Mouse (Mus musculus): Measurements from ENCODE around the gene L1cam. TPM values are rescaled to one million over a fixed set of nuclear protein-coding genes. Genes with fewer than 3 reads are reported as not detected.

The L1cam gene
- polyA plus RNA-seq, 1 experiment = 97.0 TPM

- H3K27me3 ChIP-seq (ENCODE audit: control insufficient read depth, insufficient read depth, low read length) = no peaks in the 10 kb centered on the region
- TF ChIP-seq CTCF (IDR thresholded peaks at IDR 0.05; ENCODE audit: borderline replicate concordance, insufficient read depth, low read depth, low read length) = no peak
- no peak for TF ChIP-seq POLR2A (IDR thresholded peaks at IDR 0.05; ENCODE audit: borderline replicate concordance, insufficient read depth, low read length)
- WGBS = 26% methylated on average over 9 of the region's 9 CpGs
- DNase-seq = peak; percentile 53 to 80
- peaks cover 12% of the 10 kb centered on the region for H3K4me1 ChIP-seq (ENCODE audit: control insufficient read depth, insufficient read depth, low read length)
- H3K4me3 ChIP-seq (replicated peaks; ENCODE audit: insufficient read depth, low read depth, low read length) = no peak overlapping the region
- H3K27ac ChIP-seq (ENCODE audit: insufficient read depth, low read length) = peak overlapping the region; percentile 41
Observed at GRCm38 (mm10) chrX:73854326-73855086, 41.4 kb downstream of the L1cam start.

DNA sequence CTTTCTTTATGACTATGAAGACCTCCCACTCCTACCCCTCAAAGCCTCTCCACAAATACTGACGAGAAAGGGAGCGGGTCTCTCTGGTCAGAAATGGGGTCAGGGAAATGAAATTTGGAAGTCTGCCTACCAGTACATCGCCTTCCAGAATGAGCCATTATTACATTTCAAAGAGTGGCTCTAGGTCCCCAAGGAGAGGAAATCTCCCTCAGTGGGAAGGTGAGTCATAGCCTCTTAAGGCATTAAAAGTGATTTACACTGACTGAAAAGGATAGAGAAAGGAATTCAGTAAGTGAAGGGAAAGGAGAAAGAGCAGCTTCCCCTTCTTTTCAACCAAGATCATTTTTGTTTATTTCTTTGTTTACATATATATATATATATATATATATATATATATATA is 59.2 kb downstream of the L1cam start:
- WGBS = 73% methylated on average over 3 of the region's 3 CpGs
- no peaks in the 10 kb centered on the region for H3K4me1 ChIP-seq (ENCODE audit: control insufficient read depth, insufficient read depth, low read length)
- no peak for DNase-seq

GRCm38 (mm10) chrX:73835731-73836130 is 60.2 kb downstream of the L1cam start:
- Histone ChIP-seq H3K4me3 (replicated peaks; ENCODE audit: insufficient read depth, low read depth, low read length) (no peak overlapping the region), H3K27me3 (ENCODE audit: control insufficient read depth, insufficient read depth, low read length) (no peaks in the 10 kb centered on the region), H3K27ac (ENCODE audit: insufficient read depth, low read length) (no peak overlapping the region), H3K4me1 (ENCODE audit: control insufficient read depth, insufficient read depth, low read length) (no peaks in the 10 kb centered on the region)
- DNase-seq = no peak
- 87% methylated on average over 1 of the region's 1 CpGs for WGBS
- TF ChIP-seq POLR2A (IDR thresholded peaks at IDR 0.05; ENCODE audit: borderline replicate concordance, insufficient read depth, low read length) (no peak), CTCF (IDR thresholded peaks at IDR 0.05; ENCODE audit: borderline replicate concordance, insufficient read depth, low read depth, low read length) (no peak)

More for the DNA sequence above, 59.2 kb downstream of the L1cam start:
- Histone ChIP-seq H3K27me3 (ENCODE audit: control insufficient read depth, insufficient read depth, low read length) (no peaks in the 10 kb centered on the region), H3K27ac (ENCODE audit: insufficient read depth, low read length) (no peak overlapping the region), H3K4me3 (replicated peaks; ENCODE audit: insufficient read depth, low read depth, low read length) (no peak overlapping the region)
- TF ChIP-seq POLR2A (IDR thresholded peaks at IDR 0.05; ENCODE audit: borderline replicate concordance, insufficient read depth, low read length) (no peak), CTCF (IDR thresholded peaks at IDR 0.05; ENCODE audit: borderline replicate concordance, insufficient read depth, low read depth, low read length) (no peak)

GRCm38 (mm10) chrX:73824185-73825151 is 71.4 kb downstream of the L1cam start, which contains the start of gene Pdzd4:
Pdzd4 (minus strand) TSS chrX:73824969.
- peaks cover 2% of the 10 kb centered on the region; the same call in 1 of the 2 replicates for H3K4me1 ChIP-seq (ENCODE audit: control insufficient read depth, insufficient read depth, low read length)
- H3K4me3 ChIP-seq (replicated peaks; ENCODE audit: insufficient read depth, low read depth, low read length) = peak within 1 kb of the TSS; percentile 69
- peak; percentile 76 to 85 for DNase-seq
- no peaks in the 10 kb centered on the region for H3K27me3 ChIP-seq (ENCODE audit: control insufficient read depth, insufficient read depth, low read length)
- peak; percentile 54 for TF ChIP-seq POLR2A (IDR thresholded peaks at IDR 0.05; ENCODE audit: borderline replicate concordance, insufficient read depth, low read length)
- TF ChIP-seq CTCF (IDR thresholded peaks at IDR 0.05; ENCODE audit: borderline replicate concordance, insufficient read depth, low read depth, low read length) = no peak
- peak within 1 kb of the TSS; percentile 98 for H3K27ac ChIP-seq (ENCODE audit: insufficient read depth, low read length)
- whole genome bisulfite sequencing = 8% methylated on average over 72 of the region's 84 CpGs

- WGBS = 10% methylated on average over 17 of the region's 17 CpGs
- TF ChIP-seq CTCF (IDR thresholded peaks at IDR 0.05; ENCODE audit: borderline replicate concordance, insufficient read depth, low read depth, low read length) = no peak
- no peaks in the 10 kb centered on the region for H3K27me3 ChIP-seq (ENCODE audit: control insufficient read depth, insufficient read depth, low read length)
- peak; percentile 24 to 39 for DNase-seq
- peaks cover 2% of the 10 kb centered on the region; the same call in 1 of the 2 replicates for H3K4me1 ChIP-seq (ENCODE audit: control insufficient read depth, insufficient read depth, low read length)
- H3K27ac ChIP-seq (ENCODE audit: insufficient read depth, low read length) = no peak overlapping the region
- H3K4me3 ChIP-seq (replicated peaks; ENCODE audit: insufficient read depth, low read depth, low read length) = peak overlapping the region; percentile 69
Observed at GRCm38 (mm10) chrX:73823747-73824146, 72.2 kb downstream of the L1cam start.

DNA sequence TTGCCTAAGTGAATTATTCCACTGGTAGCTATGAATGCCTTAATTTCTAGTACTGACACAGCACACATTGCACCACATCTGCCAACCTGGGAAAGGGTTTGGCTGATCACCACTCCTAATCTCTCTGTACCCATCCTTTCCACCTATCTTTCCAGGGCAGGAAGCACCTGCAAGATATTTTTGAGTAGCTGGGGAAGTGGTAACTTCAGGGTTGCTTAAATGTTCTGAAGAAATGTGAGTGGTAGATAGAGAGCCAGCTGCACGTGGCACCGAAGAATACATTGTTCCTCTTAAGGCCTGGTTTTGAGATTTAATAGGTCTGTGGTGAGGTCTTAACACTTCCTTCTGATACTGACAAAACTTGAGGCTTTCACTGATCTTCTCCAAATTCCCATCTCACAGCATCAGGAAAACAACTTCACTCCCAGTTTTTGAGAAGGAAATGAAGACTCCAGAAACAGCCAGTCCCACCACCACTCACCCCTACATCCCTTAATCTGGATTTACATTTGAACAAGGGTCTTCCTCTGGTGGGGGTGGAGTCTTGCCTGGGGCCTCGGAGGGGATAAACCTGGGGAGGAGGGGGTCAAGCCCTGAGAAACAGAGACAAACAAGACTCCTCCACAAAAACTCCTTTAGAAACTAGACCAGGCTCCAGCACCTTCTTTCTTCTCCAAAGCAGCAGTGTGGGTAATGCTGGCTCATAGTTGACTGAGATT is 79.2 kb downstream of the L1cam start:
- 68% methylated on average over 3 of the region's 3 CpGs for WGBS
- no peak for DNase-seq
- H3K4me1 ChIP-seq (ENCODE audit: control insufficient read depth, insufficient read depth, low read length) = peaks cover 1% of the 10 kb centered on the region; the same call in 1 of the 2 replicates
- H3K27ac ChIP-seq (ENCODE audit: insufficient read depth, low read length) = no peak overlapping the region
- TF ChIP-seq POLR2A (IDR thresholded peaks at IDR 0.05; ENCODE audit: borderline replicate concordance, insufficient read depth, low read length) = no peak
- TF ChIP-seq CTCF (IDR thresholded peaks at IDR 0.05; ENCODE audit: borderline replicate concordance, insufficient read depth, low read depth, low read length) = no peak
- H3K4me3 ChIP-seq (replicated peaks; ENCODE audit: insufficient read depth, low read depth, low read length) = no peak overlapping the region
- no peaks in the 10 kb centered on the region for H3K27me3 ChIP-seq (ENCODE audit: control insufficient read depth, insufficient read depth, low read length)

GRCm38 (mm10) chrX:73815072-73815471 is 80.8 kb downstream of the L1cam start:
- no peaks in the 10 kb centered on the region for H3K27me3 ChIP-seq (ENCODE audit: control insufficient read depth, insufficient read depth, low read length)

More at GRCm38 (mm10) chrX:73815072-73815471, 80.8 kb downstream of the L1cam start:
- Histone ChIP-seq H3K27ac (ENCODE audit: insufficient read depth, low read length) (no peak overlapping the region), H3K4me1 (ENCODE audit: control insufficient read depth, insufficient read depth, low read length) (no peaks in the 10 kb centered on the region), H3K4me3 (replicated peaks; ENCODE audit: insufficient read depth, low read depth, low read length) (no peak overlapping the region)
- DNase-seq = no peak
- 27% methylated on average over 14 of the region's 14 CpGs for WGBS
- TF ChIP-seq POLR2A (IDR thresholded peaks at IDR 0.05; ENCODE audit: borderline replicate concordance, insufficient read depth, low read length) (no peak), CTCF (IDR thresholded peaks at IDR 0.05; ENCODE audit: borderline replicate concordance, insufficient read depth, low read depth, low read length) (no peak)

Data from cerebellum, adult 2 months (tissue).